Mouse (Mus musculus) neural tube, embryonic 12.5 days (tissue): ENCODE data around the gene Gm42957. TPM values are rescaled to one million over a fixed set of nuclear protein-coding genes. Genes with fewer than 3 reads are reported as not detected.
A peak's percentile ranks its signal among the peaks of the same experiment; 100 is the strongest.
"Not testable (repeated sequence)": the region's sequence is repeated elsewhere in the genome, so short reads cannot be mapped to it uniquely, and the experiment has no call there.

Experiments
- ATAC-seq: fragments of 200-750 bp; cut with Nextera tagmentation; 2 replicates; pipeline ENCODE4 v1.8.0; 2017; ENCODE audit warnings: low read depth, mild to moderate bottlenecking, moderate TSS enrichment, moderate library complexity; ENCODE audit not compliant: low FRiP score
- H3K27ac ChIP-seq: fragments of 300-500 bp; sonication (generic); 2 replicates; pipeline ENCODE4 v1.5.1; 2016
- H3K27me3 ChIP-seq: fragments of 300-500 bp; sonication (generic); replicated peaks from 2 replicates; pipeline ENCODE4 v1.6.1; 2016; ENCODE audit warnings: mild to moderate bottlenecking
- H3K36me3 ChIP-seq: fragments of 300-500 bp; sonication (generic); 2 replicates; pipeline ENCODE4 v1.6.1; 2016; ENCODE audit warnings: mild to moderate bottlenecking
- H3K4me1 ChIP-seq: fragments of 300-500 bp; sonication (generic); 2 replicates; pipeline ENCODE4 v1.6.1; 2016
- H3K4me2 ChIP-seq: fragments of 300-500 bp; sonication (generic); replicated peaks from 2 replicates; pipeline ENCODE4 v1.6.1; 2016; ENCODE audit warnings: mild to moderate bottlenecking
- H3K4me3 ChIP-seq: fragments of 300-500 bp; sonication (generic); 2 replicates; pipeline ENCODE4 v1.5.1; 2016
- H3K9ac ChIP-seq: fragments of 300-500 bp; sonication (generic); 2 replicates; pipeline ENCODE4 v1.6.1; 2016; ENCODE audit warnings: mild to moderate bottlenecking
- H3K9me3 ChIP-seq: fragments of 300-500 bp; sonication (generic); 2 replicates; pipeline ENCODE4 v1.6.1; 2016; ENCODE audit warnings: mild to moderate bottlenecking
- WGBS: fragments of 180-500 bp; shearing (Covaris S2); methylation state at CpG from one replicate; pipeline ENCODE4 v1.1.7; 2016; 5-methylcytosine and 5-hydroxymethylcytosine counted together
- polyA plus RNA-seq: library from polyadenylated mRNA; unstranded; fragments of >200 nt; fragmentation: Nextera tagmentation; extraction: Ambion mirVana; gene quantifications from 2 replicates; pipeline ENCODE4 v1.2.1, GENCODE M21; 2016

The Gm42957 gene
- polyA plus RNA-seq, 1 experiment from 2014 or later, result 0.09 TPM

GRCm38 (mm10) chr3:96599411-96599810 lies 35.9 kb upstream of the Gm42957 start:
- Histone ChIP-seq H3K4me2 (peak overlapping the region; percentile 93; the same call in 1 of the 2 replicates), H3K4me3 (no peak overlapping the region), H3K27ac (no peak overlapping the region), H3K9me3 (no peaks in the 10 kb centered on the region), H3K27me3 (peaks cover 27% of the 10 kb centered on the region), H3K9ac (no peak overlapping the region), H3K4me1 (peaks cover 74% of the 10 kb centered on the region), H3K36me3 (0 out of 2 replicates have a peak, but pooled peaks cover 6% of the 10 kb centered on the region)
- no peak for ATAC-seq
- 81% methylated on average over 3 of the region's 3 CpGs for WGBS

GRCm38 (mm10) chr3:96600639-96601250 lies 34.5 kb upstream of the Gm42957 start, which contains the start of gene Lix1l:
Gene Lix1l (plus strand): TSS chr3:96601149.
- no peaks in the 10 kb centered on the region for H3K9me3 ChIP-seq
- H3K36me3 ChIP-seq, result peaks cover 6% of the 10 kb centered on the region; the same call in 1 of the 2 replicates
- H3K4me3 ChIP-seq, result peak within 1 kb of the TSS; percentile 86
- H3K27ac ChIP-seq, result peak within 1 kb of the TSS; percentile 91
- peak within 1 kb of the TSS; percentile 95 for H3K9ac ChIP-seq
- peaks cover 17% of the 10 kb centered on the region for H3K27me3 ChIP-seq
- whole genome bisulfite sequencing, result 2% methylated on average over 27 of the region's 27 CpGs
- H3K4me2 ChIP-seq, result peak within 1 kb of the TSS; percentile 76
- peak; percentile 93 for ATAC-seq
- H3K4me1 ChIP-seq, result peaks cover 82% of the 10 kb centered on the region

- 1% methylated on average over 38 of the region's 40 CpGs for WGBS
- H3K9me3 ChIP-seq, result no peaks in the 10 kb centered on the region
- H3K9ac ChIP-seq, result peak overlapping the region; percentile 95
- H3K4me1 ChIP-seq, result peaks cover 76% of the 10 kb centered on the region
- H3K4me3 ChIP-seq, result peak overlapping the region; percentile 86
- H3K27ac ChIP-seq, result peak overlapping the region; percentile 91
- peaks cover 8% of the 10 kb centered on the region; the same call in 1 of the 2 replicates for H3K36me3 ChIP-seq
- peaks cover 11% of the 10 kb centered on the region for H3K27me3 ChIP-seq
- peak overlapping the region; percentile 76 for H3K4me2 ChIP-seq
- peak; percentile 73 for ATAC-seq
These were observed 34.0 kb upstream of the Gm42957 start for GRCm38 (mm10) chr3:96601251-96601787.

GRCm38 (mm10) chr3:96601941-96602703 lies 33.2 kb upstream of the Gm42957 start:
- Histone ChIP-seq H3K4me3 (peak overlapping the region; percentile 86), H3K9me3 (no peaks in the 10 kb centered on the region), H3K27me3 (peaks cover 7% of the 10 kb centered on the region; the same call in 1 of the 2 replicates), H3K4me2 (peak overlapping the region; percentile 76), H3K36me3 (peaks cover 8% of the 10 kb centered on the region; the same call in 1 of the 2 replicates), H3K9ac (peak overlapping the region; percentile 95), H3K27ac (peak overlapping the region; percentile 51; the same call in 1 of the 2 replicates), H3K4me1 (peaks cover 68% of the 10 kb centered on the region)
- 29% methylated on average over 10 of the region's 10 CpGs for WGBS
- ATAC-seq, result no peak

- no peak for ATAC-seq
- Histone ChIP-seq H3K4me1 (peaks cover 63% of the 10 kb centered on the region), H3K27me3 (peaks cover 7% of the 10 kb centered on the region; the same call in 1 of the 2 replicates), H3K36me3 (peaks cover 8% of the 10 kb centered on the region; the same call in 1 of the 2 replicates), H3K27ac (peak overlapping the region; percentile 51), H3K4me2 (peak overlapping the region; percentile 76), H3K9ac (peak overlapping the region; percentile 95), H3K4me3 (peak overlapping the region; percentile 86), H3K9me3 (no peaks in the 10 kb centered on the region)
- WGBS, result 36% methylated on average over 5 of the region's 5 CpGs
These were observed 32.6 kb upstream of the Gm42957 start for GRCm38 (mm10) chr3:96602704-96603084.

- H3K9me3 ChIP-seq, result no peaks in the 10 kb centered on the region
- 58% methylated on average over 5 of the region's 5 CpGs for WGBS
- H3K4me2 ChIP-seq, result peak overlapping the region; percentile 76
- peak overlapping the region; percentile 86; the same call in 1 of the 2 replicates for H3K4me3 ChIP-seq
- peaks cover 8% of the 10 kb centered on the region; the same call in 1 of the 2 replicates for H3K36me3 ChIP-seq
- H3K4me1 ChIP-seq, result peaks cover 57% of the 10 kb centered on the region
- no peak for ATAC-seq
- H3K27ac ChIP-seq, result no peak overlapping the region
- peak overlapping the region; percentile 95 for H3K9ac ChIP-seq
- H3K27me3 ChIP-seq, result peaks cover 7% of the 10 kb centered on the region; the same call in 1 of the 2 replicates
These were observed 32.0 kb upstream of the Gm42957 start for GRCm38 (mm10) chr3:96603311-96603710.

- WGBS, result 92% methylated on average over 4 of the region's 4 CpGs
- peaks cover 39% of the 10 kb centered on the region for H3K4me1 ChIP-seq
- H3K36me3 ChIP-seq, result not testable (repeated sequence)
These were observed 29.3 kb upstream of the Gm42957 start for GRCm38 (mm10) chr3:96606007-96606406.

GRCm38 (mm10) chr3:96606618-96607017 lies 28.7 kb upstream of the Gm42957 start:
- Histone ChIP-seq H3K27ac (no peak overlapping the region), H3K27me3 (no peaks in the 10 kb centered on the region), H3K4me2 (no peak overlapping the region), H3K9ac (no peak overlapping the region), H3K36me3 (peaks cover 8% of the 10 kb centered on the region; the same call in 1 of the 2 replicates), H3K4me1 (peaks cover 39% of the 10 kb centered on the region), H3K9me3 (no peaks in the 10 kb centered on the region), H3K4me3 (no peak overlapping the region)
- 84% methylated on average over 4 of the region's 4 CpGs for WGBS
- ATAC-seq, result no peak

More at GRCm38 (mm10) chr3:96606007-96606406, 29.3 kb upstream of the Gm42957 start:
- not testable (repeated sequence) for H3K27ac ChIP-seq, H3K27me3 ChIP-seq, H3K4me2 ChIP-seq, H3K9me3 ChIP-seq, ATAC-seq, H3K4me3 ChIP-seq, H3K9ac ChIP-seq

- 90% methylated on average over 3 of the region's 3 CpGs for WGBS
- Histone ChIP-seq H3K9me3 (no peaks in the 10 kb centered on the region), H3K9ac (no peak overlapping the region), H3K36me3 (peaks cover 75% of the 10 kb centered on the region), H3K4me1 (no peaks in the 10 kb centered on the region), H3K4me2 (no peak overlapping the region), H3K4me3 (no peak overlapping the region), H3K27me3 (no peaks in the 10 kb centered on the region), H3K27ac (no peak overlapping the region)
- no peak for ATAC-seq
These were observed 17.3 kb upstream of the Gm42957 start for GRCm38 (mm10) chr3:96617941-96618340.

GRCm38 (mm10) chr3:96623201-96623600 lies 12.1 kb upstream of the Gm42957 start:
- Histone ChIP-seq H3K27ac (no peak overlapping the region), H3K4me2 (no peak overlapping the region), H3K36me3 (peaks cover 67% of the 10 kb centered on the region), H3K9me3 (no peaks in the 10 kb centered on the region), H3K4me3 (no peak overlapping the region), H3K4me1 (no peaks in the 10 kb centered on the region), H3K9ac (no peak overlapping the region), H3K27me3 (no peaks in the 10 kb centered on the region)
- WGBS, result 92% methylated on average over 4 of the region's 4 CpGs
- ATAC-seq, result no peak

GRCm38 (mm10) chr3:96629729-96630600 lies 5.3 kb upstream of the Gm42957 start, which contains the start of gene Rbm8a:
Gene Rbm8a (plus strand): TSS chr3:96629933.
- H3K4me1 ChIP-seq, result peaks cover 12% of the 10 kb centered on the region
- WGBS, result 1% methylated on average over 48 of the region's 48 CpGs
- no peaks in the 10 kb centered on the region for H3K9me3 ChIP-seq
- peak within 1 kb of the TSS; percentile 86 for H3K4me2 ChIP-seq
- H3K36me3 ChIP-seq, result peaks cover 32% of the 10 kb centered on the region
- H3K27ac ChIP-seq, result no peak within 1 kb of the TSS
- H3K27me3 ChIP-seq, result no peaks in the 10 kb centered on the region
- H3K4me3 ChIP-seq, result peak within 1 kb of the TSS; percentile 64
- ATAC-seq, result peak; percentile 95
- H3K9ac ChIP-seq, result peak within 1 kb of the TSS; percentile 79
